Mouse (Mus musculus): ENCODE results near the gene Tctex1d2.
"Not testable (repeated sequence)": the region's sequence is repeated elsewhere in the genome, so short reads cannot be mapped to it uniquely, and the experiment has no call there.

Tctex1d2 gene

GRCm38 (mm10) chr16:32431926-32432325, 12.4 kb downstream of the Tctex1d2 start:
- no peak for DNase-seq (ENCODE audit: low read depth, low spot score)

- DNase-seq (ENCODE audit: low read depth, low spot score), result no peak
Observed at GRCm38 (mm10) chr16:32433138-32433537, 13.6 kb downstream of the Tctex1d2 start.

- DNase-seq (ENCODE audit: low read depth, low spot score), result no peak
Observed at GRCm38 (mm10) chr16:32434066-32434465, 14.6 kb downstream of the Tctex1d2 start.

- DNase-seq (ENCODE audit: low read depth, low spot score), result no peak
Observed at GRCm38 (mm10) chr16:32434691-32435090, 15.2 kb downstream of the Tctex1d2 start.

GRCm38 (mm10) chr16:32436657-32437056, 17.2 kb downstream of the Tctex1d2 start:
- DNase-seq (ENCODE audit: low read depth, low spot score), result no peak

- no peak for DNase-seq (ENCODE audit: low read depth, low spot score)
Observed at GRCm38 (mm10) chr16:32437266-32437665, 17.8 kb downstream of the Tctex1d2 start.

GRCm38 (mm10) chr16:32441432-32441831, 21.9 kb downstream of the Tctex1d2 start:
- DNase-seq (ENCODE audit: low read depth, low spot score), result no peak

- not testable (repeated sequence) for DNase-seq (ENCODE audit: low read depth, low spot score)
Observed at GRCm38 (mm10) chr16:32444615-32445014, 25.1 kb downstream of the Tctex1d2 start.

GRCm38 (mm10) chr16:32445558-32445957, 26.1 kb downstream of the Tctex1d2 start:
- DNase-seq (ENCODE audit: low read depth, low spot score), result no peak

- DNase-seq (ENCODE audit: low read depth, low spot score), result no peak
Observed at GRCm38 (mm10) chr16:32446563-32447138, 27.1 kb downstream of the Tctex1d2 start.

- no peak for DNase-seq (ENCODE audit: low read depth, low spot score)
Observed at GRCm38 (mm10) chr16:32449665-32450064, 30.2 kb downstream of the Tctex1d2 start.

- DNase-seq (ENCODE audit: low read depth, low spot score), result no peak
Observed at GRCm38 (mm10) chr16:32450133-32450532, 30.6 kb downstream of the Tctex1d2 start.

- no peak for DNase-seq (ENCODE audit: low read depth, low spot score)
Observed at GRCm38 (mm10) chr16:32453102-32453501, 33.6 kb downstream of the Tctex1d2 start.

- DNase-seq (ENCODE audit: low read depth, low spot score), result peak; percentile 8
Observed at GRCm38 (mm10) chr16:32454646-32455045, 35.1 kb downstream of the Tctex1d2 start.

- DNase-seq (ENCODE audit: low read depth, low spot score), result no peak
Observed at GRCm38 (mm10) chr16:32456086-32456485, 36.6 kb downstream of the Tctex1d2 start.

GRCm38 (mm10) chr16:32456761-32457160, 37.3 kb downstream of the Tctex1d2 start:
- DNase-seq (ENCODE audit: low read depth, low spot score), result no peak

GRCm38 (mm10) chr16:32457589-32458386, 38.3 kb downstream of the Tctex1d2 start:
- peak; percentile 20 for DNase-seq (ENCODE audit: low read depth, low spot score)

- no peak for DNase-seq (ENCODE audit: low read depth, low spot score)
Observed at GRCm38 (mm10) chr16:32460518-32460917, 41.0 kb downstream of the Tctex1d2 start.

- DNase-seq (ENCODE audit: low read depth, low spot score), result no peak
Observed at GRCm38 (mm10) chr16:32461713-32462112, 42.2 kb downstream of the Tctex1d2 start.

- no peak for DNase-seq (ENCODE audit: low read depth, low spot score)
Observed at GRCm38 (mm10) chr16:32462950-32463349, 43.4 kb downstream of the Tctex1d2 start.

- no peak for DNase-seq (ENCODE audit: low read depth, low spot score)
Observed at GRCm38 (mm10) chr16:32463426-32463825, 43.9 kb downstream of the Tctex1d2 start.

- no peak for DNase-seq (ENCODE audit: low read depth, low spot score)
Observed at GRCm38 (mm10) chr16:32464908-32465307, 45.4 kb downstream of the Tctex1d2 start.

- DNase-seq (ENCODE audit: low read depth, low spot score), result no peak
Observed at GRCm38 (mm10) chr16:32468488-32468887, 49.0 kb downstream of the Tctex1d2 start.
